Mouse (Mus musculus) spleen, adult 2 months (tissue): Measurements from ENCODE around the gene Ktn1. TPM values are rescaled to one million over a fixed set of nuclear protein-coding genes. Genes with fewer than 3 reads are reported as not detected.
A peak's percentile ranks its signal among the peaks of the same experiment; 100 is the strongest.

Experiments
- DNase-seq, 2 experiments: peaks; one replicate each; pipeline versions ENCODE4 v3.0.0 to v3.0.0-alpha.2; 2012 to 2021; ENCODE audit warnings: low spot score in 2 of 2, low read depth in 1 of 2
- H3K27ac ChIP-seq: fragments of 200-500 bp; 2 replicates; pipeline ENCODE4 v1.5.1; 2012; ENCODE audit warnings: low read length, inconsistent platforms; ENCODE audit not compliant: insufficient read depth
- H3K27me3 ChIP-seq: fragments of 200-500 bp; 2 replicates; pipeline ENCODE4 v1.6.1; 2012; ENCODE audit warnings: mild to moderate bottlenecking, moderate library complexity, low read length, inconsistent platforms; ENCODE audit not compliant: control insufficient read depth, insufficient read depth
- H3K36me3 ChIP-seq: fragments of 200-500 bp; 2 replicates; pipeline ENCODE4 v1.6.1; 2012; ENCODE audit warnings: mild to moderate bottlenecking, low read length, inconsistent platforms; ENCODE audit not compliant: control insufficient read depth, insufficient read depth
- H3K4me1 ChIP-seq: fragments of 200-500 bp; 2 replicates; pipeline ENCODE4 v1.6.1; 2011; ENCODE audit warnings: inconsistent platforms; ENCODE audit not compliant: control insufficient read depth, insufficient read depth, insufficient read length
- H3K4me3 ChIP-seq: fragments of 200-500 bp; 2 replicates; pipeline ENCODE4 v1.5.1; 2011; ENCODE audit warnings: mild to moderate bottlenecking, inconsistent platforms; ENCODE audit not compliant: insufficient read depth, insufficient read length; ENCODE audit errors: extremely low read depth
- CTCF ChIP-seq: fragments of 200-500 bp; IDR thresholded peaks from 2 replicates; pipeline ENCODE4 v1.5.1; 2011; ENCODE audit warnings: mild to moderate bottlenecking, inconsistent platforms; ENCODE audit not compliant: insufficient read depth, insufficient read length, insufficient replicate concordance; ENCODE audit errors: extremely low read depth
- POLR2A ChIP-seq: fragments of 200-500 bp; IDR thresholded peaks from 2 replicates; pipeline ENCODE4 v1.6.1; 2011; ENCODE audit warnings: low read depth, low read length, inconsistent platforms
- WGBS: fragments of 180-500 bp; shearing (Covaris S2); methylation state at CpG from one replicate; pipeline ENCODE4 v1.1.7; 2018; 5-methylcytosine and 5-hydroxymethylcytosine counted together
- polyA plus RNA-seq: library from polyadenylated mRNA; depleted of rRNA; stranded (reverse); fragments of >200 nt; gene quantifications from 2 replicates; pipeline ENCODE4 v1.2.3, GENCODE M21; 2012

Ktn1 gene
- polyA plus RNA-seq, 1 experiment, result 4.7 TPM

- Histone ChIP-seq H3K36me3 (no peaks in the 10 kb centered on the region), H3K27ac (no peak overlapping the region), H3K4me3 (no peak overlapping the region), H3K27me3 (no peaks in the 10 kb centered on the region), H3K4me1 (no peaks in the 10 kb centered on the region; the same call in none of the 2 replicates)
- WGBS, result 69% methylated on average over 9 of the region's 9 CpGs
- no peak for DNase-seq
- TF ChIP-seq POLR2A (no peak), CTCF (no peak)
Measured at GRCm38 (mm10) chr14:47646696-47647516, 1.3 kb upstream of the Ktn1 start.

- 1% methylated on average over 80 of the region's 82 CpGs for whole genome bisulfite sequencing
- peaks cover 2% of the 10 kb centered on the region for H3K4me1 ChIP-seq
- peak in 1 of 2 experiments; percentile 71 for DNase-seq
- TF ChIP-seq POLR2A, result peak; percentile 67
- no peak for TF ChIP-seq CTCF
- peak overlapping the region; percentile 79 for H3K27ac ChIP-seq
- peak overlapping the region; percentile 75 for H3K4me3 ChIP-seq
- H3K36me3 ChIP-seq, result no peaks in the 10 kb centered on the region
- H3K27me3 ChIP-seq, result no peaks in the 10 kb centered on the region
Measured at GRCm38 (mm10) chr14:47648706-47649630, 720 bp downstream of the Ktn1 start.

GRCm38 (mm10) chr14:47649631-47650337 is 1.5 kb downstream of the Ktn1 start:
- H3K27me3 ChIP-seq, result no peaks in the 10 kb centered on the region
- peak overlapping the region; percentile 75 for H3K4me3 ChIP-seq
- H3K36me3 ChIP-seq, result no peaks in the 10 kb centered on the region
- H3K27ac ChIP-seq, result peak overlapping the region; percentile 74
- TF ChIP-seq CTCF (no peak), POLR2A (no peak)
- WGBS, result under 1% methylated on average over 46 of the region's 46 CpGs
- H3K4me1 ChIP-seq, result peaks cover 2% of the 10 kb centered on the region
- DNase-seq, result peak in 1 of 2 experiments; percentile 30

GRCm38 (mm10) chr14:47650338-47650720 is 2.1 kb downstream of the Ktn1 start:
- H3K27ac ChIP-seq, result no peak overlapping the region
- 50% methylated on average over 6 of the region's 6 CpGs for WGBS
- no peak for DNase-seq
- H3K27me3 ChIP-seq, result no peaks in the 10 kb centered on the region
- H3K4me3 ChIP-seq, result peak overlapping the region; percentile 75
- no peaks in the 10 kb centered on the region for H3K36me3 ChIP-seq
- TF ChIP-seq CTCF, result no peak
- no peak for TF ChIP-seq POLR2A
- H3K4me1 ChIP-seq, result peaks cover 2% of the 10 kb centered on the region

- no peak for DNase-seq
- Histone ChIP-seq H3K27ac (no peak overlapping the region), H3K4me1 (peaks cover 2% of the 10 kb centered on the region), H3K4me3 (no peak overlapping the region), H3K36me3 (no peaks in the 10 kb centered on the region), H3K27me3 (no peaks in the 10 kb centered on the region)
- TF ChIP-seq POLR2A, result no peak
- no peak for TF ChIP-seq CTCF
- 59% methylated on average over 4 of the region's 4 CpGs for WGBS
Measured at GRCm38 (mm10) chr14:47651272-47651671, 3.0 kb downstream of the Ktn1 start.

GRCm38 (mm10) chr14:47655444-47655843 is 7.2 kb downstream of the Ktn1 start:
- TF ChIP-seq CTCF (no peak), POLR2A (no peak)
- no peak overlapping the region for H3K4me3 ChIP-seq
- no peaks in the 10 kb centered on the region; the same call in 1 of the 2 replicates for H3K36me3 ChIP-seq
- WGBS, result 12% methylated on average over 2 of the region's 2 CpGs
- peaks cover 2% of the 10 kb centered on the region for H3K4me1 ChIP-seq
- no peak for DNase-seq
- H3K27ac ChIP-seq, result no peak overlapping the region
- H3K27me3 ChIP-seq, result no peaks in the 10 kb centered on the region
